ENCODE assay signal across 10 mouse cellular contexts in genomic region chr4:119911071-119911904, GRCm38 (mm10).
DNase-seq lines count a peak whose midpoint lies in the region; ATAC-seq lines count a peak whose summit lies in the region.
"Had no signal": no experiment of that assay in that cellular context is flagged by ENCODE, and none has a peak within 500 bp of the region (broad histone marks: within the 10 kb centered on the region; RNA-seq: fewer than 3 reads in every experiment).

No protein-coding gene starts in this region.

- H3K4me3 ChIP-seq in kidney, embryonic 16.5 days (ENCODE audit: low read length) = no peak overlapping the region
- H3K4me3 ChIP-seq: erythroblast, embryonic 14.5 days had no signal

- no peaks in the 10 kb centered on the region for H3K9me3 ChIP-seq in kidney, embryonic 16.5 days (ENCODE audit: low read length)

- H3K36me3 ChIP-seq in kidney, embryonic 16.5 days (ENCODE audit: insufficient read depth, low read length) = no peaks in the 10 kb centered on the region

- no peak overlapping the region for H3K4me2 ChIP-seq in kidney, embryonic 16.5 days (replicated peaks; ENCODE audit: low read depth, low read length)

- WGBS in kidney, embryonic 16.5 days = 70% methylated on average over 13 of the region's 13 CpGs

- H3K27ac ChIP-seq in kidney, embryonic 16.5 days (ENCODE audit: low read length) = no peak overlapping the region
- H3K27ac ChIP-seq: kidney, postnatal 0 days had no signal

- no peak for ATAC-seq in kidney, embryonic 16.5 days (ENCODE audit: low FRiP score, low TSS enrichment)
- 0 out of 2 replicates have a peak, but pooled peaks have one; percentile 5 for ATAC-seq in granulocyte monocyte progenitor cell, adult 5-6 weeks (replicated peaks; ENCODE audit: poor library complexity, severe bottlenecking)
- no peak for ATAC-seq in inflammation-experienced regulatory T-cells, adult 6 months

- H3K4me1 ChIP-seq in kidney, embryonic 16.5 days (ENCODE audit: insufficient read depth, low read length) = 0 out of 2 replicates have a peak, but pooled peaks cover 3% of the 10 kb centered on the region

- no peaks in the 10 kb centered on the region for H3K27me3 ChIP-seq in kidney, embryonic 16.5 days (ENCODE audit: insufficient read depth, low read length)

- H3K9ac ChIP-seq in kidney, embryonic 16.5 days (replicated peaks; ENCODE audit: low read length) = no peak overlapping the region

- peak; percentile 39 for DNase-seq in kidney, adult 9 months
- peak; percentile 62 for DNase-seq in Muller cell, postnatal 12 days (ENCODE audit: inconsistent ontology term)
- DNase-seq in adrenal gland, postnatal 36 days = peak; percentile 25 to 40
- DNase-seq in retina, embryonic 14.5 days (ENCODE audit: low spot score) = no peak
- DNase-seq: lung, postnatal 14 days had no signal
